Mouse (Mus musculus) layer of hippocampus, postnatal 10 days (tissue): Measurements from ENCODE around the gene Zfp341. TPM values are rescaled to one million over a fixed set of nuclear protein-coding genes. Genes with fewer than 3 reads are reported as not detected.
A peak's percentile ranks its signal among the peaks of the same experiment; 100 is the strongest.

Experiments used
- DNase-seq, 2 experiments: peaks; one replicate each; pipeline ENCODE4 v3.0.0; 2021; ENCODE audit warnings: low spot score in 2 of 2
- long read RNA-seq: library from polyadenylated mRNA; stranded (forward); transcript quantifications from one replicate; pipeline ENCODE4 v2.0.0, GENCODE M21; 2023
- total RNA-seq, 2 experiments: library from RNA; stranded (reverse); gene quantifications; 2 replicates each; pipeline ENCODE4 v1.2.3; 2021

Gene Zfp341
- total RNA-seq, result 10 to 100 TPM in 1 of 2 experiments, 1 to 10 TPM in 1; 9.8 to 12.2 TPM
- long read RNA-seq, partial matches to known transcripts, result 5 of 7 reads
- long read RNA-seq, other reads (novel, unspliced or antisense), result 2 of 7 reads

GRCm38 (mm10) chr2:154613118-154614115 lies at the start of gene Zfp341, which contains the start of gene 4930519P11Rik:
Gene Zfp341, plus strand, starts transcription at chr2:154613297.
Gene 4930519P11Rik, minus strand, starts transcription at chr2:154613437.
- DNase-seq, result peak; percentile 88 to 92

GRCm38 (mm10) chr2:154563612-154564170 lies 49.4 kb upstream of the Zfp341 start:
- DNase-seq, result no peak

- DNase-seq, result no peak
Observed at GRCm38 (mm10) chr2:154565562-154565961, 47.5 kb upstream of the Zfp341 start.

GRCm38 (mm10) chr2:154566641-154567040 lies 46.5 kb upstream of the Zfp341 start:
- no peak for DNase-seq

GRCm38 (mm10) chr2:154567766-154568165 lies 45.3 kb upstream of the Zfp341 start:
- no peak for DNase-seq

GRCm38 (mm10) chr2:154568329-154569070 lies 44.6 kb upstream of the Zfp341 start:
- DNase-seq, result peak in 1 of 2 experiments; percentile 46

- peak; percentile 63 to 64 for DNase-seq
Observed at GRCm38 (mm10) chr2:154569071-154569748, 43.9 kb upstream of the Zfp341 start.

GRCm38 (mm10) chr2:154569836-154570286 lies 43.2 kb upstream of the Zfp341 start, which contains the start of gene E2f1:
Gene E2f1, minus strand, starts transcription at chr2:154569892.
- peak; percentile 88 to 95 for DNase-seq

- DNase-seq, result no peak
Observed at GRCm38 (mm10) chr2:154570666-154571065, 42.4 kb upstream of the Zfp341 start.

- DNase-seq, result no peak
Observed at GRCm38 (mm10) chr2:154571266-154571665, 41.8 kb upstream of the Zfp341 start.

- DNase-seq, result no peak
Observed at GRCm38 (mm10) chr2:154571976-154572375, 41.1 kb upstream of the Zfp341 start.

GRCm38 (mm10) chr2:154572996-154573395 lies 40.1 kb upstream of the Zfp341 start:
- no peak for DNase-seq

GRCm38 (mm10) chr2:154574271-154574670 lies 38.8 kb upstream of the Zfp341 start:
- no peak for DNase-seq

GRCm38 (mm10) chr2:154576876-154577743 lies 36.0 kb upstream of the Zfp341 start:
- DNase-seq, result no peak

- no peak for DNase-seq
Observed at GRCm38 (mm10) chr2:154577744-154578067, 35.4 kb upstream of the Zfp341 start.

GRCm38 (mm10) chr2:154580586-154580985 lies 32.5 kb upstream of the Zfp341 start:
- no peak for DNase-seq

GRCm38 (mm10) chr2:154581421-154581820 lies 31.7 kb upstream of the Zfp341 start:
- DNase-seq, result no peak

- DNase-seq, result peak; percentile 80 to 82
Observed at GRCm38 (mm10) chr2:154583906-154584872, 28.9 kb upstream of the Zfp341 start.
